Mouse (Mus musculus): ENCODE results near the gene Ppt1.

- TF ChIP-seq POLR2A (IDR thresholded peaks at IDR 0.05; ENCODE audit: borderline replicate concordance, low read depth, low read length) (no peak), CTCF (IDR thresholded peaks at IDR 0.05; ENCODE audit: low read depth, low read length) (no peak)
These were observed 46.5 kb upstream of the Ppt1 start for GRCm38 (mm10) chr4:122789335-122790089.
